Mouse (Mus musculus) brain, embryonic 14.5 days (tissue): ENCODE measurements around the gene Six5. TPM values are rescaled to one million over a fixed set of nuclear protein-coding genes. Genes with fewer than 3 reads are reported as not detected.

Experiments used
- DNase-seq: peaks from one replicate; pipeline ENCODE4 v3.0.0-alpha.2; 2011; ENCODE audit warnings: low read depth
- CTCF ChIP-seq: fragments of 200-500 bp; IDR thresholded peaks from 2 replicates; pipeline ENCODE4 v1.5.1; 2012; ENCODE audit warnings: inconsistent platforms, mild to moderate bottlenecking, moderate library complexity, borderline replicate concordance; ENCODE audit not compliant: insufficient read depth, insufficient read length; ENCODE audit errors: extremely low read depth
- POLR2A ChIP-seq: fragments of 200-500 bp; IDR thresholded peaks from 2 replicates; pipeline ENCODE4 v1.6.1; 2012; ENCODE audit warnings: mild to moderate bottlenecking, inconsistent platforms, borderline replicate concordance; ENCODE audit not compliant: poor library complexity, insufficient read depth, insufficient read length, severe bottlenecking; ENCODE audit errors: extremely low read depth
- polyA plus RNA-seq: library from polyadenylated mRNA; depleted of rRNA; stranded (reverse); fragments of >200 nt; gene quantifications from 2 replicates; pipeline ENCODE4 v1.2.3, GENCODE M21; 2012; rRNA removed

Gene Six5
- polyA plus RNA-seq, 1 experiment: 16.3 TPM

- TF ChIP-seq CTCF (no peak), POLR2A (no peak)
- DNase-seq: no peak
Measured at GRCm38 (mm10) chr7:19129396-19129795, 35.0 kb downstream of the Six5 start.

GRCm38 (mm10) chr7:19130657-19131056 is 36.3 kb downstream of the Six5 start:
- peak; percentile 19 for DNase-seq
- TF ChIP-seq CTCF: no peak; the same call in 1 of the 2 replicates
- TF ChIP-seq POLR2A: no peak

- peak; percentile 99 for DNase-seq
- TF ChIP-seq POLR2A (peak; percentile 5; the same call in 1 of the 2 replicates), CTCF (peak; percentile 73)
Measured at GRCm38 (mm10) chr7:19131324-19131848, 37.0 kb downstream of the Six5 start.

GRCm38 (mm10) chr7:19136168-19136567 is 41.8 kb downstream of the Six5 start:
- TF ChIP-seq CTCF (no peak), POLR2A (no peak)

GRCm38 (mm10) chr7:19136673-19137334 is 42.4 kb downstream of the Six5 start:
- TF ChIP-seq POLR2A (no peak), CTCF (no peak)
- DNase-seq: no peak

More at GRCm38 (mm10) chr7:19136168-19136567, 41.8 kb downstream of the Six5 start:
- DNase-seq: no peak

GRCm38 (mm10) chr7:19137380-19137779 is 43.0 kb downstream of the Six5 start:
- peak; percentile 43 for DNase-seq
- TF ChIP-seq POLR2A (no peak), CTCF (peak; percentile 63)

- DNase-seq: no peak
- TF ChIP-seq POLR2A (no peak), CTCF (no peak)
Measured at GRCm38 (mm10) chr7:19146793-19147192, 52.4 kb downstream of the Six5 start.

- TF ChIP-seq CTCF: no peak
- TF ChIP-seq POLR2A: no peak
- no peak for DNase-seq
Measured at GRCm38 (mm10) chr7:19147497-19148045, 53.2 kb downstream of the Six5 start.

Other genes starting within 250 kb of the Six5 start
- gene Pglyrp1, start 223.3 kb upstream of the Six5 start, polyA plus RNA-seq: 8.3 and 8.5 TPM in 2 replicates
- 26.5 and 33.3 TPM in 2 replicates for gene Ccdc61, start 184.2 kb upstream of the Six5 start, polyA plus RNA-seq
- gene Nova2, start 168.7 kb upstream of the Six5 start, polyA plus RNA-seq: 20.7 and 52.7 TPM in 2 replicates
- 2.1 and 2.7 TPM in 2 replicates for gene Nanos2, start 107.2 kb upstream of the Six5 start, polyA plus RNA-seq
- 14.2 and 16.1 TPM in 2 replicates for gene Mypop, start 103.3 kb upstream of the Six5 start, polyA plus RNA-seq
- 48.9 and 54.6 TPM in 2 replicates for gene Irf2bp1, start 90.5 kb upstream of the Six5 start, polyA plus RNA-seq
- gene Foxa3, start 71.1 kb upstream of the Six5 start, polyA plus RNA-seq: not detected in 2 replicates
- 91.6 and 97.6 TPM in 2 replicates for gene Sympk, start 70.2 kb upstream of the Six5 start, polyA plus RNA-seq
- gene Rsph6a, start 39.9 kb upstream of the Six5 start, polyA plus RNA-seq: 0.07 TPM in 1 of 2 replicates, not detected in the other
- gene Dmwd, start 18.4 kb upstream of the Six5 start, polyA plus RNA-seq: 178 and 209 TPM in 2 replicates
- 67.1 and 74.8 TPM in 2 replicates for gene Dmpk, start 10.7 kb upstream of the Six5 start, polyA plus RNA-seq
- gene Gm4969, start 23.8 kb downstream of the Six5 start, polyA plus RNA-seq: 5.2 and 5.9 TPM in 2 replicates
- gene Fbxo46, start 25.3 kb downstream of the Six5 start, polyA plus RNA-seq: 15.9 and 18.1 TPM in 2 replicates
- 18.3 and 20.8 TPM in 2 replicates for gene Qpctl, start 54.7 kb downstream of the Six5 start, polyA plus RNA-seq
- gene Snrpd2, start 55.1 kb downstream of the Six5 start, polyA plus RNA-seq: 95.5 and 107 TPM in 2 replicates
- gene Gipr, start 71.5 kb downstream of the Six5 start, polyA plus RNA-seq: 9.6 and 24.5 TPM in 2 replicates
- 42.4 and 48.3 TPM in 2 replicates for gene Eml2, start 81.8 kb downstream of the Six5 start, polyA plus RNA-seq
- 4.7 and 5.3 TPM in 2 replicates for gene Gpr4, start 117.9 kb downstream of the Six5 start, polyA plus RNA-seq
- 31.1 and 33.3 TPM in 2 replicates for gene Opa3, start 133.7 kb downstream of the Six5 start, polyA plus RNA-seq
- gene Vasp, start 177.2 kb downstream of the Six5 start, polyA plus RNA-seq: 66.4 and 89.0 TPM in 2 replicates
- 1.1 and 1.3 TPM in 2 replicates for gene Ppm1n, start 185.5 kb downstream of the Six5 start, polyA plus RNA-seq
- gene Rtn2, start 188.0 kb downstream of the Six5 start, polyA plus RNA-seq: 159 and 189 TPM in 2 replicates
- gene Fosb, start 215.5 kb downstream of the Six5 start, polyA plus RNA-seq: 0.19 and 0.23 TPM in 2 replicates